Mouse (Mus musculus) kidney, embryonic 16.5 days (tissue): ENCODE measurements around the gene Tmem232. TPM values are rescaled to one million over a fixed set of nuclear protein-coding genes. Genes with fewer than 3 reads are reported as not detected.
"Not testable (repeated sequence)": the region's sequence is repeated elsewhere in the genome, so short reads cannot be mapped to it uniquely, and the experiment has no call there.

Experiments used
- ATAC-seq: fragments of 200-750 bp; cut with Nextera tagmentation; 2 replicates; pipeline ENCODE4 v1.8.0; 2017; ENCODE audit warnings: moderate TSS enrichment; ENCODE audit not compliant: low FRiP score, low TSS enrichment
- H3K27ac ChIP-seq: fragments of 300-500 bp; sonication (generic); 2 replicates; pipeline ENCODE4 v1.5.1; 2014; ENCODE audit warnings: low read length
- H3K27me3 ChIP-seq: fragments of 300-500 bp; sonication (generic); 2 replicates; pipeline ENCODE4 v1.6.1; 2014; ENCODE audit warnings: low read length, control low read depth, mixed read lengths; ENCODE audit not compliant: insufficient read depth
- H3K36me3 ChIP-seq: fragments of 300-500 bp; sonication (generic); 2 replicates; pipeline ENCODE4 v1.6.1; 2014; ENCODE audit warnings: low read length, control low read depth, mixed read lengths; ENCODE audit not compliant: insufficient read depth
- H3K4me1 ChIP-seq: fragments of 300-500 bp; sonication (generic); 2 replicates; pipeline ENCODE4 v1.6.1; 2014; ENCODE audit warnings: low read length, control low read depth, mixed read lengths; ENCODE audit not compliant: insufficient read depth
- H3K4me2 ChIP-seq: fragments of 300-500 bp; sonication (generic); replicated peaks from 2 replicates; pipeline ENCODE4 v1.6.1; 2014; ENCODE audit warnings: low read depth, low read length
- H3K4me3 ChIP-seq: fragments of 300-500 bp; sonication (generic); 2 replicates; pipeline ENCODE4 v1.5.1; 2014; ENCODE audit warnings: mild to moderate bottlenecking, low read length
- H3K9ac ChIP-seq: fragments of 300-500 bp; sonication (generic); replicated peaks from 2 replicates; pipeline ENCODE4 v1.6.1; 2014; ENCODE audit warnings: low read length
- H3K9me3 ChIP-seq: fragments of 300-500 bp; sonication (generic); 2 replicates; pipeline ENCODE4 v1.6.1; 2016; ENCODE audit warnings: low read length, control low read depth
- WGBS: fragments of 180-500 bp; shearing (Covaris S2); extraction: QIAGEN DNeasy Blood & Tissue Kit; methylation state at CpG from one replicate; pipeline ENCODE4 v1.1.7; 2014; 5-methylcytosine and 5-hydroxymethylcytosine counted together
- polyA plus RNA-seq: library from polyadenylated mRNA; unstranded; fragments of >200 nt; fragmentation: Nextera tagmentation; extraction: Ambion mirVana; gene quantifications from 2 replicates; pipeline ENCODE4 v1.2.1, GENCODE M21; 2015

Gene Tmem232
- polyA plus RNA-seq, 1 experiment from 2014 or later = 0.07 TPM

- not testable (repeated sequence) for H3K4me3 ChIP-seq, H3K36me3 ChIP-seq, H3K9me3 ChIP-seq, H3K9ac ChIP-seq, H3K4me2 ChIP-seq, H3K27ac ChIP-seq, H3K4me1 ChIP-seq, H3K27me3 ChIP-seq, ATAC-seq
- WGBS = 89% methylated on average over 4 of the region's 4 CpGs
Measured at GRCm38 (mm10) chr17:65546221-65546620, 5.6 kb upstream of the Tmem232 start.

DNA sequence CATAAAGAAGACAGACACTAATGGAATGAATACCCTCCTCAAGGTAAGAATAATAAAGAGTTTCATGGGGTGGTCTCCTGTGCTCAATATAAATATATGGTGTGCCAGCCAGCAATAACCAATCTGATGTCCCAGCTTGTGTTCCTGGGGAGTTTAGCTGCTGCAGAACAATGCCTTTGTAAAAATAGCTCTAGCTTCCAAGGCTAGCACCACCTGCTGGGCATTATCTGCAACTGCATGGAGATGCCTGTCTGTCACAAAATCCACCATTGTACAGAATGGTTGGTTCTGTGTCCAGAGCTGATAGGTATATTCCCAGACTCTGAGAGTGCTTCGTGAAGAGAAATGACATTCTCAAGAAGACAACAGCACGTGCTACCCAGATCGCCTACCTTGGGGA, 4.4 kb downstream of the Tmem232 start:
- H3K27me3 ChIP-seq = peaks cover 7% of the 10 kb centered on the region; the same call in 1 of the 2 replicates
- no peaks in the 10 kb centered on the region for H3K36me3 ChIP-seq
- no peak overlapping the region for H3K27ac ChIP-seq
- no peak overlapping the region for H3K4me3 ChIP-seq
- no peak overlapping the region for H3K9ac ChIP-seq
- no peak overlapping the region for H3K4me2 ChIP-seq
- H3K9me3 ChIP-seq = no peaks in the 10 kb centered on the region
- 26% methylated on average over 3 of the region's 3 CpGs for whole genome bisulfite sequencing
- ATAC-seq = no peak
- H3K4me1 ChIP-seq = no peaks in the 10 kb centered on the region

DNA sequence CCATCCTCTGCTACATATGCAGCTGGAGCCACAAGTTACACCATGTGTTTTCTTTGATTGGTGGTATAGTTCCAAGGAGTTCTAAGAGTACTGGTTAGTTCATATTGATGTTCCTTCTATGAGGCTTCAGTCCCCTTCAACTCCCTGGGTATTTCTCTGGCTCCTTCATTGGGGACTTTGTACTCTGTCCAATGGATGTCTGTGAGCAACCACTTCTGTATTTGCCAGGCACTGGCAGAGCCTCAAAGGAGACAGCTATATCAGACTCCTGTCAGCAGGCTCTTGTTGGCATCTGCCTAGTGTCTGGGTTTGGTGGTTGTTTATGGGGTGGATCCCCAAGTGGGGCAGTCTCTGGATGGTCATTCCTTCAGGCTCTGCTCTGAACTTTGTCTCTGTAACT, 8.2 kb downstream of the Tmem232 start:
- H3K4me1 ChIP-seq, H3K27me3 ChIP-seq, H3K4me2 ChIP-seq, ATAC-seq, H3K27ac ChIP-seq, H3K4me3 ChIP-seq, H3K9ac ChIP-seq, H3K9me3 ChIP-seq, H3K36me3 ChIP-seq: not testable (repeated sequence)

DNA sequence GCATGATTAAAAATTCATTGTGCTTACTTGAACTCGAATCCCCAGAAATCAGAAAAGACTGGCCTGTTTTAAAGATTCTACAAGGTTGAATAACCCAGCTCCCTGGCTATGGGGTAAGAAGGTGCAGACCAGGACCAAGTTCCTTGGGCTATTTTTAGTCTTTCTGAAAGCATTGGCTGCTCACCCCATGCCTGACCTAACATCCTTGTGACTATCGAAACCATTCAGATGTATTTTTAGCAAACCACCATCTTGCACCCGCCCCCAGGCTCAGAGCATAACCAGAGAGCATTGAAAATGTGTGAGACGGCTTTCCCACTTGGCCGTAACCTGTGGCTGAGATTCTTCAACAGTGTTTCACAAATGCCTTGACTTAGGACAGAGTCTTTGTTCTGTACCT, 13.1 kb downstream of the Tmem232 start:
- whole genome bisulfite sequencing = 87% methylated on average over 5 of the region's 5 CpGs
- H3K9me3 ChIP-seq = 0 out of 2 replicates have a peak, but pooled peaks cover 2% of the 10 kb centered on the region
- no peaks in the 10 kb centered on the region for H3K27me3 ChIP-seq
- H3K27ac ChIP-seq = no peak overlapping the region
- no peaks in the 10 kb centered on the region for H3K36me3 ChIP-seq
- ATAC-seq = no peak
- no peaks in the 10 kb centered on the region for H3K4me1 ChIP-seq
- H3K4me2 ChIP-seq = no peak overlapping the region
- H3K9ac ChIP-seq = no peak overlapping the region
- no peak overlapping the region for H3K4me3 ChIP-seq

DNA sequence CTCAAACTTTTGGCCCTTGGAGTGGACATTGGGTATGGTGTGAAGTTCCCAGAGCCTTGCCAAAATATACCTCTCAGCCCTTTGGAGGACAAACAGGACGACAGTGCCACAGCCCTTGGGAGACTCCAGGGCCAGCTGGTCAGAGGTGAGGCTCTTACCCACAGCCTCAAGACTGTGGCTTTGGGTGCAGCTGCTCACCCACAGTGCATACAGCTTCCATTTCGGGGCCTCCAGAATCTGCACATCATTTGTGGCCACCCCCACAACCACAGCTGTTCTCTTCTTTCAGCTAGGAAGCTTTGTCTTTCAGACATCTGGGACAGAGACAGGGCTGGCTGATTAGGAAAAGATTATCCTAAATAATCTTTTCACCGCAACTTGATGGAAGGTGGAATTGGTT, 27.1 kb downstream of the Tmem232 start:
- H3K27me3 ChIP-seq = no peaks in the 10 kb centered on the region
- no peaks in the 10 kb centered on the region for H3K9me3 ChIP-seq
- no peak overlapping the region for H3K27ac ChIP-seq
- no peaks in the 10 kb centered on the region for H3K4me1 ChIP-seq
- no peak overlapping the region for H3K4me3 ChIP-seq
- H3K9ac ChIP-seq = no peak overlapping the region
- ATAC-seq = no peak
- H3K36me3 ChIP-seq = no peaks in the 10 kb centered on the region
- WGBS = 84% methylated on average over 3 of the region's 3 CpGs
- H3K4me2 ChIP-seq = no peak overlapping the region

DNA sequence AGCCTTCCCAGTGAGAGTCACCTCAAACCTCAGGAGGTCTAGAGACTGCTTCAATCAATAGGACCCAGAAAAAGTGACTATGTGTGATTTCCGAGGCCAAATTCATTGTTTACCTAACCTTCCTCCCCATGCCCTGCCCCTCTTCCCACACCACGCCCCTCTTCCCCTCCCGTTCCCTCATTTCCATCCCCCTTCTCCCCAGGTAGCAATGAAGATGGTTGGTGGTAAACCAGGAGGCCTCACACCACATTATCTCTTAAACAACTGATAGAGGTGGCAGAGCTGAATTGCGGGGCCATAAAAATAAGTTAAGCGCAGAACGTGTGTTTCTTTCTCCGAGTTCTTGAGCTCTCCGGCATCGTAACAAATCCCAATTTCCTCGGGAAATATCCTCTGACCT, 55.9 kb downstream of the Tmem232 start:
- no peak overlapping the region for H3K9ac ChIP-seq
- ATAC-seq = no peak
- H3K27me3 ChIP-seq = no peaks in the 10 kb centered on the region
- no peaks in the 10 kb centered on the region for H3K4me1 ChIP-seq
- no peak overlapping the region for H3K27ac ChIP-seq
- no peaks in the 10 kb centered on the region for H3K36me3 ChIP-seq
- no peaks in the 10 kb centered on the region for H3K9me3 ChIP-seq
- WGBS = 19% methylated on average over 10 of the region's 10 CpGs
- 0 out of 2 replicates have a peak overlapping the region, but pooled peaks have one; percentile 9 for H3K4me2 ChIP-seq
- H3K4me3 ChIP-seq = no peak overlapping the region

- Histone ChIP-seq H3K9ac (no peak overlapping the region), H3K36me3 (no peaks in the 10 kb centered on the region), H3K4me2 (no peak overlapping the region), H3K9me3 (no peaks in the 10 kb centered on the region), H3K27me3 (no peaks in the 10 kb centered on the region), H3K4me3 (no peak overlapping the region), H3K27ac (no peak overlapping the region), H3K4me1 (no peaks in the 10 kb centered on the region)
- ATAC-seq = no peak
- WGBS = 91% methylated on average over 10 of the region's 10 CpGs
Measured at GRCm38 (mm10) chr17:65476747-65477146, 63.8 kb downstream of the Tmem232 start.

- H3K9me3 ChIP-seq = no peaks in the 10 kb centered on the region
- H3K4me1 ChIP-seq = no peaks in the 10 kb centered on the region
- no peak overlapping the region for H3K4me3 ChIP-seq
- no peaks in the 10 kb centered on the region for H3K27me3 ChIP-seq
- H3K36me3 ChIP-seq = no peaks in the 10 kb centered on the region
- H3K4me2 ChIP-seq = no peak overlapping the region
- H3K9ac ChIP-seq = no peak overlapping the region
- ATAC-seq = no peak
- H3K27ac ChIP-seq = no peak overlapping the region
Measured at GRCm38 (mm10) chr17:65450818-65451217, 89.8 kb downstream of the Tmem232 start.

- not testable (repeated sequence) for H3K4me3 ChIP-seq, H3K9me3 ChIP-seq, H3K4me2 ChIP-seq, H3K4me1 ChIP-seq, ATAC-seq, H3K9ac ChIP-seq, H3K27ac ChIP-seq, H3K36me3 ChIP-seq, H3K27me3 ChIP-seq
- 90% methylated on average over 12 of the region's 12 CpGs for WGBS
Measured at GRCm38 (mm10) chr17:65437906-65438305, 102.7 kb downstream of the Tmem232 start.

DNA sequence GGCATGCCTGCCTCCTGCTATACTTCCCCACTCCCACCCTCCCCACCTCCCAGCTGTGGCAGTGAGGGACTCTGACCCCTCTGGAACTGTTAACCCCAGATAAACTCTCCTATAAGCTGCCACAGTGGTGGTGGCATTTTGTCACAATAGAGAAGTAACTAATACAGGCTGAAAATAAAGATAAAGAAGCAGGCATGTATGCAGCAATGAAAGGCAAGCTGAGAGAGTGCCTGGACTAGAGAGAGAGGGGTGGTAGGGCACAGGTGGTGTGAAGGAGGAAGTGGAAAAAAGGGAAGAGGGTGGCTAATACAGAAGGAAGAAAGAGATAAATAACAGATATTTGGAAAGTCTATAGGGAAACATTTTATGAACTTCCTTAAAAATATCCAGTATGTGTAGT, 121.5 kb downstream of the Tmem232 start:
- Histone ChIP-seq H3K4me2 (no peak overlapping the region), H3K9me3 (no peaks in the 10 kb centered on the region), H3K4me3 (no peak overlapping the region), H3K27me3 (no peaks in the 10 kb centered on the region), H3K4me1 (no peaks in the 10 kb centered on the region), H3K27ac (no peak overlapping the region), H3K36me3 (no peaks in the 10 kb centered on the region), H3K9ac (no peak overlapping the region)
- no peak for ATAC-seq

GRCm38 (mm10) chr17:65405309-65405708, 135.3 kb downstream of the Tmem232 start:
- WGBS = 57% methylated on average over 9 of the region's 9 CpGs
- Histone ChIP-seq H3K27ac (no peak overlapping the region), H3K9ac (no peak overlapping the region), H3K4me1 (no peaks in the 10 kb centered on the region), H3K4me2 (no peak overlapping the region), H3K27me3 (no peaks in the 10 kb centered on the region), H3K9me3 (no peaks in the 10 kb centered on the region), H3K36me3 (no peaks in the 10 kb centered on the region), H3K4me3 (no peak overlapping the region)
- no peak for ATAC-seq
